Mouse (Mus musculus) kidney, postnatal 25 days (tissue): Measurements from ENCODE around the gene Olfr699.
"Not testable (repeated sequence)": the region's sequence is repeated elsewhere in the genome, so short reads cannot be mapped to it uniquely, and the experiment has no call there.

Experiments used
- DNase-seq, 2 experiments: peaks; one replicate each; pipeline ENCODE4 v3.0.0; 2021; ENCODE audit warnings: mixed read lengths in 2 of 2

The Olfr699 gene

DNA sequence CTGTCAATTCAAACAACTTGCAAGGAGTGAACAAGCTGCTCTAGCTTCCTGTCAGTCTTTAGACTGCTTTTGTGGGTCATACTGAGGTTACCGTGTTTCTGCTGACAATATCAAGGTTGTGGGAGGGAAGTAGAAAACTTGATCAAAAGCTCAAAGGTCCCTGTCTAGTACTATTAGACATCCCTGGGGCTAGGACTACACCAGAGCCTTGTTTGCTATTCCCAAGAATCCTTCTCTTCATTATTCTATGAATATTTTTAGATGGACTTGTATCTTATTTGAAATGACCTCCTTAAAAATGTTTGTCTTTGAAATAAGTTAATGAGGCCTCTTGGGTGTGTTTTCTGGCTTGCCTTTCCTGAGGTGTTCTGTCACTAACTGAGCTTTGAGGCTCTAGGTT, at the start of gene Olfr699:
Gene Olfr699, minus strand, starts transcription at position 101 of the 400 bp plus-strand sequence.
- no peak for DNase-seq

DNA sequence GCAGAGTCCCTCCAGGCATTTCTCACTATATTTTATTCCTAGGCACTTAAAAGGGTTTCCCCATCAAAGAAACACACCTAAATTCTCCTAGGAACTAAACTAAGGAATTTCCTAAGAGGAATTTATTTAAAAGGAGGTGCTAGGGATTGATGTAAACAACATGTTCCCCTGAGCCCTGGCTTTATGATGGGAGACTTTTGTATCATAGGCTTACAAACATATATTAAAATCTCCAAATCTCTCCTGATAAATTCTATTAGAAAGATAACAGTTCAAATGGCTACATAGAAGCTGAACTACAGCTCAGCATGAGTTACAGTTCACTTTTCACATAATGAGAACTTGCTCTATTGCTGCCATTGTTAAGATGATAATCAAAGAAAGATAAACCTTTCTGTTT, 40.8 kb upstream of the Olfr699 start, which contains the start of gene Olfr702:
Gene Olfr702, minus strand, starts transcription at position 101 of the 400 bp plus-strand sequence.
- no peak for DNase-seq

DNA sequence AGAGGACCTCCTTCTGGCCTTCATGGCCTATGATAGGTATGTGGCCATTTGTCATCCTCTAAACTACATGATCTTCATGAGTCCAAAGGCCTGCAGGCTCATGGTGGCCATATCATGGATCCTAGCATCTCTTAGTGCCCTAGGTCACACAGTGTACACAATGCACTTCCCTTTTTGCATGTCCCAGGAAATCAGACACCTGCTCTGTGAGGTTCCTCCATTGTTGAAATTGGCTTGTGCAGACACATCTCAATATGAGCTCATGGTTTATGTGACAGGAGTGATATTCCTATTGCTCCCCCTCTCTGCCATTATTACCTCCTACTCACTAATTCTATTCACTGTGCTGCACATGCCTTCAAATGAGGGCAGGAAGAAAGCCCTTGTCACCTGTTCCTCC, 25.4 kb upstream of the Olfr699 start:
- no peak for DNase-seq

DNA sequence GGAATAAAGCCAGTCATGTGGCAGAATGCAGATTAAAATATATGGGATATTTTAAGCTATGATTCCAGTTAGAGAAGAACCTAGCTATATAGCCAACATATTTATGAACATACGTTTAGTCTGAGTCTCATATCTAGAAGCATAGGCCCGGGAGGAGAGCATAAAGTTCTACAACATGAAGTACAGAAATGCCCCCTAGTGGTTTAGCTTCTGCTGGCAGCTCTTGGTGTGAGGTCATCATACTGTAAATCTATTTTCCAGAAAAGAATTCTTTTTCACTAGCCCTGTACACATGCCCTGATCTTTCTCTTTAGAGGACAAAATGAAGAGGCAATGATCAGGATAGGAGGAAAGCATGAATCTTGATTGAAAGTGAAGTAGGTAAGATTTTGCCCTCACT, 22.8 kb upstream of the Olfr699 start:
- DNase-seq, result no peak

DNA sequence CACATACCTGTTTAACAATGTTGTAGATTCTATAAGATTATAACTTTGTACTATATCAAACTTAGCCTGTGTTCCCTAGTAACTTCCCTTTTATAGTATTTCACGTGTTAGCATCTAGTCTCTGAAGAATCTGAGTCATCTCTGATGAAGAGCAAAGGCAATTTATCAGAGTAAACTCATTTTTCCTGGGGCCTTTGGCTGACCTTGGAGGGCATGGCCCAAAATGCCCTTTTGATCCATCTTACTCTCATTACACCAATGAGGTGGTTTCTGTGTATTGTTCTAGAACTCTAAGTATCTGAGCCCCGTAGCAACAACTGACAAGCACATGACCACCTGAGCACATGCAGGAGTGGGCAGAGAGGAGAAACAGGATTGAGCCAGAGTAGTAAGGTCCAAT, 20.8 kb upstream of the Olfr699 start, which contains the start of gene Olfr701:
Gene Olfr701, plus strand, starts transcription at position 301 of the 400 bp plus-strand sequence.
- no peak for DNase-seq

DNA sequence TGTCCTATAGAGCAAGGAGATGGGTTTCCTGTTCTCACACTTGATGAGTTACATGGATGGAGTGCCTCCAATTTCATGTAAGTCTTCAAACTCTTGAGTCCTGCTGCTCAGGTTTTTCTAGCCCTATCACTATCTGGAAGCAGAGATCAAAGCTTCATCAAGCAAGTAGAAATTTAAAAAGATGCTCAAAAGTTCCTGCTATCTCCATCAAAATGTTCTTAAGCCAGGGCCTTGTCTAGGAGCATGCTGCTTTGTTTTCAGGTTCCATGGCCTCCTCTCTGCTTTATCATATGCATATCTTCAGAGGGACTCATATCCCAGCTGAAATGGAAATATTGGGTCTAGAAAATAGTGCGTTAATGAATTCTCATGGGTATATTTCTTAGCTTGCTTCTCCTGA, 15.7 kb upstream of the Olfr699 start, which contains the start of gene Olfr700:
Gene Olfr700, minus strand, starts transcription at position 101 of the 400 bp plus-strand sequence.
- no peak for DNase-seq

DNA sequence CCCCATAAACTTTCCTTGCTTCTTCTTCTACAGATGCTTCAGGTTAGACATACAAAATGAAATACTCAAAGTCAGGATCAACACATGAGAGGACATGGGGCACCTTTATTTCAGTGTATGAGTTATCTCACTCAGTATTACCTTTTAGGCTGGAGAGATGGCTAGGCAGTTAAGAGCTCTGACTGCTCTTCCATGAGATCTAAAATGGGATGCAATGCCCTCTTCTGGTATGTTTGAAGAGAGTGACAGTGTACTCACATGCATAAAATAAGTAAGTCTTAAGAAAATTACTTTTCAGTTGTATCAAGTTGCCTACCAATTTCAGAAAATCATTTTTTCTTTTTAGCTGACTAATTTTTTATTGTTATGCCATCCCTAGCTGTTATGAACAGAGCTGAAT, 4.7 kb downstream of the Olfr699 start:
- no peak for DNase-seq

DNA sequence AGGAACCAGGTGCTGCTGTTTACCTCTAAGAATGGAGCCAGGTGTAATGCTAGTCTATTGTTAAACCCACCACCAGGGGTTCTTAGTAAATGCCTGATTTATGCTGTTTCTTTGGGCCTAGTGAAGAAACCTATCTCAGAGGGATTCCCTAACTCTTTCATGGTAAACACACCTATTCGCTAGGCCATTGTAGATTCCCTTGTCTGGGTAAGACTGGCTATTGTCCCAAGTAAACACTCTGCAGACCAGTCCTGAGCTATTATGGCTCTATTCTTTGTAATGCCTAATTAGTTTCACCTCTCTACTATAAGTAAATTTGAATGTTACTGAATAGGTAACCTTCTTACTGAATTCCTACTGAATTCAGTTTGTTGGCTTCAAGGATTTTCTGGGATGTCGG, 32.0 kb downstream of the Olfr699 start:
- DNase-seq, result not testable (repeated sequence)

DNA sequence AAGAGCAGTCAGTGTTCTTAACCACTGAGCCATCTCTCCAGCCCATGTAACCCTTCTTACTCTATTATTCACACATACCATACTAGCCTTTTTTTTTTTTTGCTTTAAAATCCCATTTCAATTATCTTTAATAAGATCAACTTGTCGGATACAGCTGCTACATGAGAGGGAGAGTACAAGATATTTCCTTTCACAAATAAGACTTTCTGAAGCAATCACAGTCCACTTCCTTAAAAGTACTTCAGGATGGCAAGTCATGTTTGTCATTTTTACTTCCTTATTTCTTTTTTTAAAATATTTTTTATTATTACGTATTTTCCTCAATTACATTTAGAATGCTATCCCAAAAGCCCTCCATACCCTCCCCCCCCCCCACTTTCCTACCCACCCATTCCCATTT, 34.2 kb downstream of the Olfr699 start:
- no peak for DNase-seq

DNA sequence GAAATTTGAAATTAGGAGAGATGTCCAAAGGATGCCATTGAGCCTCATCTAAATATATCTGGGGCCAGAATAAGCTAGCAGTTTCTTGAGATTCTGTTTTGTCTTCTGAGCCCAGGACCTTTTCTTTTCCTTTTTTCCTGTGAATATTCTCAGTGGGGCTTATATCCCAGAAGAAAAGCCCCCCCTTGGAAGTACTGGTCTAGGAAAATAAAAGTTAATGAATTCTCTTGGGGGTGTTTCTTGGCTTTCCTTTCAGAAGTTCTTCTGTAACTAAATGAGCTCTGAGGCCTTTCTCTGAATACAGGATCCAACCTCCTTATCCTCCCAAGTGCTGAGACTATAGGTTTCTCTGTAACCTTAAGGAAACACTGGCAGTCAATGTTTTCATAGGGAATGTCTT, 37.7 kb downstream of the Olfr699 start, which contains the start of gene Olfr698:
Gene Olfr698, minus strand, starts transcription at position 101 of the 400 bp plus-strand sequence.
- DNase-seq, result no peak

DNA sequence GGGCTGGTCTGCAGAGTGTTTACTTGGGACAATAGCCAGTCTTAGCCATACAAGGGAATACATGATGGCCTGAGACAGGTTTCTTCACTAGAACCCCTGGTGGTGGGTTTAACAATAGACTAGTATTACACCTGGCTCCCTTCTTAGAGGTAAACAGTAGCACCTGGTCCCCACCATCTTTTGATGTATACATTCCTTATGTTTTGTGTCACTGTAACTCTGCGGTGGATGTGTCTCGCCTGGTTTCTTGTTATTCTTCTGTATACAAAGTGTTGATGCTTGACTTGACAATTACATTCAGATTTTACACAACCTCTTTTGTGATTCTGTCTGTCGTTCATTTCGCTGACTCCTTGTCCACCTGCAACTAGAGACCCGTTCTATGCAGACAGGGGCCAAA, 47.2 kb downstream of the Olfr699 start:
- no peak for DNase-seq

DNA sequence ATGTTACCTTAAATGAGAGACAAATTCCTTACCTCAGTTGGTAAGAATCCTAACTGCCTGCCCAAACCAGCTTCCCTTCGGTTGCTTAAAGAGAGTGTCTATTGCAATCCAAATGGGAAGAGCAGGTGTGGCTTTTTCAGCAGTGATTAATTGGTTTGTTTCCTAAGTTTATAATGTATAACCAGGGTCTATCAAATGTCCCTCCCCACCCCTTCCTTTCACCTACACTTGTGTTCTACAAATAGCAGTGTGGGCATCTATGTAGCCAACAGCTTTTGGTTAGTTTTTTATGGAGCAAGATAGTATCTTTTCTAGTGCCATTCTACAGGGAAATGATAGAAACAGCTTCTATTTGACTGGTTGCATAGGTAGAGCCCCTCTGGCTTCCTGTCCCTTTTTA, 50.7 kb downstream of the Olfr699 start, which contains the start of gene Olfr697:
Gene Olfr697, minus strand, starts transcription at position 101 of the 400 bp plus-strand sequence.
- no peak for DNase-seq
